Mouse (Mus musculus) midbrain, embryonic 16.5 days (tissue): Measurements from ENCODE around the gene Fam168b. TPM values are rescaled to one million over a fixed set of nuclear protein-coding genes. Genes with fewer than 3 reads are reported as not detected.

Source experiments
- ATAC-seq: fragments of 200-750 bp; cut with Nextera tagmentation; 2 replicates; pipeline ENCODE4 v1.8.0; 2017; ENCODE audit warnings: moderate TSS enrichment
- H3K27ac ChIP-seq: fragments of 300-500 bp; sonication (generic); 2 replicates; pipeline ENCODE4 v1.5.1; 2014; ENCODE audit warnings: mild to moderate bottlenecking, low read length, mixed read lengths
- H3K27me3 ChIP-seq: fragments of 300-500 bp; sonication (generic); 2 replicates; pipeline ENCODE4 v1.6.1; 2014; ENCODE audit warnings: low read depth, low read length, mixed read lengths; ENCODE audit not compliant: control insufficient read depth, insufficient read depth
- H3K36me3 ChIP-seq: fragments of 300-500 bp; sonication (generic); 2 replicates; pipeline ENCODE4 v1.6.1; 2014; ENCODE audit warnings: mild to moderate bottlenecking, low read length, moderate library complexity, mixed read lengths; ENCODE audit not compliant: control insufficient read depth, insufficient read depth
- H3K4me1 ChIP-seq: fragments of 300-500 bp; sonication (generic); 2 replicates; pipeline ENCODE4 v1.6.1; 2014; ENCODE audit warnings: mild to moderate bottlenecking, low read length, mixed read lengths; ENCODE audit not compliant: control insufficient read depth, insufficient read depth
- H3K4me2 ChIP-seq: fragments of 300-500 bp; sonication (generic); 2 replicates; pipeline ENCODE4 v1.6.1; 2014; ENCODE audit warnings: mild to moderate bottlenecking, low read length, mixed read lengths
- H3K4me3 ChIP-seq: fragments of 300-500 bp; sonication (generic); 2 replicates; pipeline ENCODE4 v1.5.1; 2014; ENCODE audit warnings: low read depth, mild to moderate bottlenecking, low read length, moderate library complexity, mixed read lengths
- H3K9ac ChIP-seq: fragments of 300-500 bp; sonication (generic); 2 replicates; pipeline ENCODE4 v1.6.1; 2014; ENCODE audit warnings: low read depth, low read length, mixed read lengths
- H3K9me3 ChIP-seq: fragments of 300-500 bp; sonication (generic); replicated peaks from 2 replicates; pipeline ENCODE4 v1.6.1; 2014; ENCODE audit warnings: mild to moderate bottlenecking, low read length, mixed read lengths; ENCODE audit not compliant: control insufficient read depth, poor library complexity, severe bottlenecking
- WGBS: fragments of 180-500 bp; shearing (Covaris S2); extraction: QIAGEN DNeasy Blood & Tissue Kit; methylation state at CpG from one replicate; pipeline ENCODE4 v1.1.7; 2014; 5-methylcytosine and 5-hydroxymethylcytosine counted together
- polyA plus RNA-seq: library from polyadenylated mRNA; unstranded; fragments of >200 nt; fragmentation: Nextera tagmentation; extraction: Ambion mirVana; gene quantifications from 2 replicates; pipeline ENCODE4 v1.2.1, GENCODE M21; 2015

Gene Fam168b
- polyA plus RNA-seq, 1 experiment from 2014 or later: 131 TPM

- Histone ChIP-seq H3K9me3 (no peaks in the 10 kb centered on the region), H3K4me2 (no peak overlapping the region), H3K27ac (no peak overlapping the region), H3K4me1 (no peaks in the 10 kb centered on the region), H3K9ac (no peak overlapping the region), H3K27me3 (no peaks in the 10 kb centered on the region), H3K4me3 (no peak overlapping the region), H3K36me3 (0 out of 2 replicates have a peak, but pooled peaks cover 3% of the 10 kb centered on the region)
- WGBS: 90% methylated on average over 9 of the region's 9 CpGs
- no peak for ATAC-seq
These were observed 17.0 kb downstream of the Fam168b start for GRCm38 (mm10) chr1:34825909-34826308.

GRCm38 (mm10) chr1:34824208-34824607 lies 18.7 kb downstream of the Fam168b start:
- Histone ChIP-seq H3K4me2 (no peak overlapping the region), H3K9ac (no peak overlapping the region), H3K4me3 (no peak overlapping the region), H3K4me1 (no peaks in the 10 kb centered on the region), H3K36me3 (0 out of 2 replicates have a peak, but pooled peaks cover 3% of the 10 kb centered on the region), H3K9me3 (no peaks in the 10 kb centered on the region), H3K27ac (no peak overlapping the region), H3K27me3 (no peaks in the 10 kb centered on the region)
- WGBS: 89% methylated on average over 8 of the region's 8 CpGs
- no peak for ATAC-seq

GRCm38 (mm10) chr1:34823353-34823752 lies 19.5 kb downstream of the Fam168b start:
- no peaks in the 10 kb centered on the region for H3K9me3 ChIP-seq
- H3K36me3 ChIP-seq: 0 out of 2 replicates have a peak, but pooled peaks cover 3% of the 10 kb centered on the region
- no peak overlapping the region for H3K9ac ChIP-seq
- no peaks in the 10 kb centered on the region for H3K27me3 ChIP-seq
- H3K27ac ChIP-seq: no peak overlapping the region
- no peak overlapping the region for H3K4me3 ChIP-seq
- H3K4me1 ChIP-seq: no peaks in the 10 kb centered on the region
- ATAC-seq: no peak
- H3K4me2 ChIP-seq: no peak overlapping the region
- 94% methylated on average over 6 of the region's 6 CpGs for WGBS

- WGBS: 92% methylated on average over 7 of the region's 7 CpGs
- peaks cover 4% of the 10 kb centered on the region for H3K36me3 ChIP-seq
These were observed 20.1 kb downstream of the Fam168b start for GRCm38 (mm10) chr1:34822746-34823145.

GRCm38 (mm10) chr1:34822003-34822402 lies 20.9 kb downstream of the Fam168b start:
- H3K9me3 ChIP-seq: no peaks in the 10 kb centered on the region
- H3K4me3 ChIP-seq: no peak overlapping the region
- no peak overlapping the region for H3K9ac ChIP-seq
- H3K27ac ChIP-seq: no peak overlapping the region
- WGBS: 90% methylated on average over 7 of the region's 7 CpGs
- peaks cover 10% of the 10 kb centered on the region for H3K36me3 ChIP-seq
- ATAC-seq: no peak
- H3K4me1 ChIP-seq: no peaks in the 10 kb centered on the region
- H3K27me3 ChIP-seq: no peaks in the 10 kb centered on the region
- no peak overlapping the region for H3K4me2 ChIP-seq

More at GRCm38 (mm10) chr1:34822746-34823145, 20.1 kb downstream of the Fam168b start:
- H3K9ac ChIP-seq: no peak overlapping the region
- H3K9me3 ChIP-seq: no peaks in the 10 kb centered on the region
- no peak overlapping the region for H3K4me3 ChIP-seq
- H3K4me1 ChIP-seq: no peaks in the 10 kb centered on the region
- ATAC-seq: no peak
- H3K4me2 ChIP-seq: no peak overlapping the region
- no peaks in the 10 kb centered on the region for H3K27me3 ChIP-seq
- no peak overlapping the region for H3K27ac ChIP-seq

- H3K27ac ChIP-seq: no peak overlapping the region
- no peaks in the 10 kb centered on the region for H3K9me3 ChIP-seq
- no peaks in the 10 kb centered on the region for H3K27me3 ChIP-seq
- WGBS: 93% methylated on average over 2 of the region's 2 CpGs
- H3K4me3 ChIP-seq: no peak overlapping the region
- peaks cover 13% of the 10 kb centered on the region for H3K36me3 ChIP-seq
- H3K4me1 ChIP-seq: no peaks in the 10 kb centered on the region
- no peak for ATAC-seq
- H3K9ac ChIP-seq: no peak overlapping the region
- H3K4me2 ChIP-seq: no peak overlapping the region
These were observed 21.5 kb downstream of the Fam168b start for GRCm38 (mm10) chr1:34821411-34821810.

- 91% methylated on average over 6 of the region's 6 CpGs for WGBS
- no peaks in the 10 kb centered on the region for H3K9me3 ChIP-seq
- no peak for ATAC-seq
- no peaks in the 10 kb centered on the region for H3K4me1 ChIP-seq
- no peak overlapping the region for H3K4me2 ChIP-seq
- no peak overlapping the region for H3K4me3 ChIP-seq
- no peaks in the 10 kb centered on the region for H3K27me3 ChIP-seq
- H3K27ac ChIP-seq: no peak overlapping the region
- peaks cover 21% of the 10 kb centered on the region for H3K36me3 ChIP-seq
- no peak overlapping the region for H3K9ac ChIP-seq
These were observed 23.5 kb downstream of the Fam168b start for GRCm38 (mm10) chr1:34819225-34819910.

- 79% methylated on average over 6 of the region's 6 CpGs for WGBS
- no peak for ATAC-seq
- H3K4me3 ChIP-seq: no peak overlapping the region
- no peak overlapping the region for H3K4me2 ChIP-seq
- H3K9me3 ChIP-seq: no peaks in the 10 kb centered on the region
- no peak overlapping the region for H3K9ac ChIP-seq
- H3K36me3 ChIP-seq: peaks cover 43% of the 10 kb centered on the region
- no peaks in the 10 kb centered on the region for H3K27me3 ChIP-seq
- H3K4me1 ChIP-seq: no peaks in the 10 kb centered on the region
- H3K27ac ChIP-seq: no peak overlapping the region
These were observed 27.0 kb downstream of the Fam168b start for GRCm38 (mm10) chr1:34815843-34816242.

GRCm38 (mm10) chr1:34812407-34813247 lies 30.2 kb downstream of the Fam168b start:
- peaks cover 54% of the 10 kb centered on the region for H3K36me3 ChIP-seq
- 95% methylated on average over 13 of the region's 13 CpGs for WGBS
- ATAC-seq: no peak
- H3K9ac ChIP-seq: no peak overlapping the region
- H3K27me3 ChIP-seq: no peaks in the 10 kb centered on the region
- no peaks in the 10 kb centered on the region for H3K4me1 ChIP-seq
- H3K9me3 ChIP-seq: no peaks in the 10 kb centered on the region
- no peak overlapping the region for H3K27ac ChIP-seq
- no peak overlapping the region for H3K4me3 ChIP-seq
- no peak overlapping the region for H3K4me2 ChIP-seq
